Mouse (Mus musculus): ENCODE data around the gene Gm45808.

- TF ChIP-seq CTCF (IDR thresholded peaks at IDR 0.05; ENCODE audit: low read depth) = no peak
- TF ChIP-seq EP300 (IDR thresholded peaks at IDR 0.05; ENCODE audit: low read depth) = no peak
These were observed 30.5 kb downstream of the Gm45808 start for GRCm38 (mm10) chr7:45455932-45456696.

Data from liver, postnatal 0 days (tissue).